Mouse (Mus musculus): ENCODE measurements around the gene Top3b.
A peak's percentile ranks its signal among the peaks of the same experiment; 100 is the strongest.
"Not testable (repeated sequence)": the region's sequence is repeated elsewhere in the genome, so short reads cannot be mapped to it uniquely, and the experiment has no call there.

Gene Top3b

DNA sequence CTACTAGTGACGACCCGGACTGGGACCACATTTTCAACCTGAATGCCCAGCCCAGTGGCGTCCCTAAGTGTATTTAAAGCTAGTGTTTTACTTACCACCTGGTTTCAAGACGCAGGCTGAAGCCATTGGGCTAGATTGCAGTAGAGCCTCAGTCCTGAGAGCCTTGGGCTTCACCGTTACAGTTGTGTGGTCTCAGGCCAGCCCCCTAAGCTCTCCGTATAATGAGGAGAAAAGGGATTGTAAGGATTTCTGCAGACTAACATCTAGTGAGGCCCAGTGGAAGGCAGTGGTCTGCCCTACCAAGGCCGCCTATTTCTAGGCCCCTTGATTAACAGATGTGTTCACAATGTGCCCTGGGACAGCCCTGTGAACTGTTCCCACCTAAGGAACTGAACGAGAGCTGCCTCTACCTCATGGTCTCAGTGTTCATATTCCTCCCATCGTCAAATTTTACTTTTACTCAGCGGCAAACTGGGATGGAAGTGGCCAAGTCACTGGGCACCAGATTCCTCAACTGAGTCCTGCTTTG lies 26.6 kb downstream of the Top3b start:
- no peak for DNase-seq (ENCODE audit: low read depth)

DNA sequence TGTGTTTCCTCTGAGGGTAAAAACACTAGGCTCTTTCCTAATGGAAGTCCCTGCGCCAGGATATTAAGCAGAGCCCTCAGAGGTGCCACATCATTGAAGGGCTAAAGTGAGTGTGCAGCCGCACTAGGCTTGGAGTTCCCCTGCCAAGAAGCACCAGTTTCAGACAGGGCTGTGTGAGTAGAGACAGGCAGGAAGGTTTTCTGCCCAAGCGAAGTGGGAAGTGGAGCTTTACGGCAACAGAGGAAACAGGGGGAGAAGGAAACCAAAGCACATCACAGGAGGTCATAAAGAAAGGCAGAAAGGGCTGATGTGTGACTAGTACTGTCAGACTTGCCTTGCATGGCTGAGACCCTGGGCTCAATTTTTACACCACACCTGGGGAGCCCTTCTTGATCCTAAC lies 31.8 kb downstream of the Top3b start:
- DNase-seq (ENCODE audit: low read depth), result no peak

DNA sequence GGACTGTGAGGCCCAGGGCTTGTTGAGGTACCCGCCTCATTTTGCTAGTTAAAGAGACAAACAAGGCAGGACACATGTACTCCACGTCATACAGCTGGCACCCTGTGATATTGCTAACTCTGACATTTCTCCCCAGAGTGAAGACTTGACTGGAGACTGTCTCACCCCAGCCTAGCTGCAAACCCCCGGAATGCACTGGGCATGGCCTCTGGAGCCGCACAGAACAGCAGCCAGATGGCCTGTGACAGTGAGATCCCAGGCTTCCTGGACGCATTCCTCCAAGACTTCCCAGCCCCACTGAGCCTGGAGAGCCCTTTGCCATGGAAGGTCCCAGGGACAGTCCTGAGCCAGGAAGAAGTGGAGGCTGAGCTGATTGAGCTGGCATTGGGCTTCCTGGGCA lies 32.7 kb downstream of the Top3b start:
- DNase-seq (ENCODE audit: low read depth), result no peak

DNA sequence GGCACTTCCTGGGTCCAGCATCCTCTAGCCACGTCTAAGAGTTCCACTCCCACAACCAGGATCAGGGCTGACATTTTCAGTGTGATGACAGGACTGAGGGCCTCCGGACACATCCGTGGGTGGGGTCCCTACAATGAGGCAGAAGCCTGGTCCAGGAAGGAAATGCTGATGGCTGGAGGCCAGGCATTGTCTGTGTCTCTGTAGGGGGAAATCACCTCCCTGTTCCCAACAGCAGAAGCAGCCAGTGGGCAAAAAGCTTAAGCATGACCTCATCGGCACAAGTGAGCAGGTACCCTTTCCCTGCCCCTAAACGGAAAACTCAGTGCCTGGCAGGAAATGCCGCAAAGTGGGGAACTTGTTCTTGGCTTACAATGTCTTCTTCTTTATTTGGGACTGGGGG lies 37.3 kb downstream of the Top3b start:
- DNase-seq (ENCODE audit: low read depth), result no peak

DNA sequence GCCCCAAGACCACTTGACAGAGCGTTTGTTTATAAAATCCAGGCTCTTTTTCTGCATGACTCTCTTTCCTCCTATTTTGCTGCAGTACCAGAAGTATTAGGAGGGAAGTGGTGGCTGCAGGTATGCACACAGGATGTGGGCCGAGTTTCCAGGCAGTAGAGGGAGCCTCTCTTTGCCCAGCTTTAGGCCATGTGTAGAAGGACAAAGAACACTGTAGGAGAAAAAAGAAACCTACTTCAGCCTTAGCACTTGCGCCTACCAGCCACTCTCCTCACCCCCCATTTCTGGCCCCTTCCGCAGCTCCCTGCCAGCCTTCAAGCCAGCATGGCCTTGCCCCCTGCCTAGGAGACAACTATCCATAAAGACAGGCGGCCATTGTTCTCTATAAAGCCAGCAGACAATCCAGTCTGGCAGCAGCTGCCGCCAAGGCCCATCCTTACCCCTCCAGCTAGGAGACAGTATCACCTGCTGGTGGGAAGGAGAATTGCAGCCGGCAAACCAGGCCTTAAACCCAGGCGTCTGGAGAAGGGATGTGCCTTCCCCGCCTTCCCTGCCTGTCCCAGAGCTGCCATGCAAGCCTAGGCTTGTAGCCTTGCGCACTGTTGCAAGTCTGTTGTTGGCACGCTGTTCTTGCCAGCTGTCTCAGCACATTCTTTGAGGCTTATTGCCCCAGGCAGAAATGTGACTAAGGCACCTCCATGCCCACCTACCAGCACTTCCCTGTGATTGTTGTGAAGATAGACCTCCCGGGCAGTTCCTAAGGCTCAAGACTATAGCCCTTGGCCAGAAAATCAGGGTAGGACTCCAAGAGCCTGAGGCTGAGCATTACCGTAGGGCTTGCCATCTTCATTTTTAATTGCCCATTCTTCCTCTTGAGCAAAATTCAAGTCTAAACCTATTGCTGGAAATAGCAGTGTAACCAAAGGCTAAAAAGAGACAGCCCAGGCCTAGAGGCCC lies 41.4 kb downstream of the Top3b start:
- DNase-seq (ENCODE audit: low read depth), result peak; percentile 53

DNA sequence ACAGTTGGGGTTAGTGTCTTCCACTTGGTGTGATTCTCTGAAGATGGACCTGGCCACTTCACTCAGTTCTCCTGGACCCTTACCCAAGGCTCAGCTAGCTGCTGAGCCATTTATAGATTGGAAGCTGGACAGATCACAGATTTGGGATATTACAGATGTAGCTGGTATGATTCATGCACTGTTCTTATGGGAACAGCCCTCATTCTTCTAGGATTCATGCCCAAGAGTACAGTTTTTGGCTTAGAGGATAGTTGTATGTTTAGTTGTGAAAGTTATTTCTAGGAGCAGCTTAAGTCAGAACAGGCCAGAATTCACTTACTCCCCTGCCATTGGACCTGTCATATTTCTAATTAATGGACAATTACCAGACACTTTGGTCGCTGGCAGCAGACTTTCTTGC lies 42.9 kb downstream of the Top3b start:
- no peak for DNase-seq (ENCODE audit: low read depth)

DNA sequence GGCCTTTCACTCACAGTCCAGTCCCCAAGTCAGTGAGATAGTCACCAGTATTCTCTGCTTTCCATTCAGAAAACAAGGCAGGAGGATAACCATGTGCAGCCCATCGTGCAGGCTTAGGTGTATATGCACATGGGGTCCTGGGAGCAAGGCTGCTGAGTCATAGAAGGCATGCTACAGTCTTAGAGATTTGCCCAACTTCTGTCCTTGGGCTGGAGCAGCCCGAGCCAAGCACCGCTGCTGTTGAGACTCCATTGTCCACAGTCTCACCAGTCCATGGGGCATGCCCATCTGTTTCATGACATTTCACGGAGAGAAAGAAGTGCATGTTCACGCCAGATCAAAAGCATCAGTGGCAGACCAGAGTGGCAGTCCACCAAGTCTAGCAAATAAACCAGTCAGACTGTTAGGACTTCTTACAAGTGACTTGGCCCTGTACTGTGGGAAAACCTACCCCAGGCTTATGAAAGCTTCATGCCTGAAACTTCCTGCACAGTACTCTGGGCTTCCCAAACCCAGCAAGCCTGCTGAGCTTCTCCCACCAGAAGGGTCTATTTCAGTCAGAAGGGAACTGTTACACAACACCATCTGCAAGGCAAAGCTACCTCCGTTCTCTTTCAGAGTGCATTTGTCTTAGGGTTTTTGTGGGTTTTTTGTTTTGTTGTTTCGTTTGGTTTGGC lies 48.0 kb downstream of the Top3b start:
- no peak for DNase-seq (ENCODE audit: low read depth)

DNA sequence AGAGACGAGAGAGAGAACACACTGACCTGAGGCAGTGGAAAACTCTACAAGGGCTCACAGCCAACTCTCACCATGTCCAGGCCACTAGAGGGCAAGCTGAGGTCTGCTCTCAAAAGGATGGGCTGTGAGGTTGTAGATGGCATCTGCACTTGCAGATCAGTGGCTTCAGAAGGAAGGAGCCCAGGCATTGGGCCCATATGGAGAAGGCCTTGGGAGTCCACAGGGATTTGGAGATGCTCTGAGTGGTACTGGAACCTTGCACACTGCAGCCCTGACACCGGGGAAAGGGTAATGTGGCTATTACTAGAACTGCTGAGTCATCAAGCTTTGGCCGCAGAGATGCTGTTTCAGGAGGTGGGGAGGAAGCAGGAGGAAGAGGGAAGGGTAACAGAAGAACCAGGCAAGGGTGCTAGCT lies 50.5 kb downstream of the Top3b start:
- no peak for DNase-seq (ENCODE audit: low read depth)

DNA sequence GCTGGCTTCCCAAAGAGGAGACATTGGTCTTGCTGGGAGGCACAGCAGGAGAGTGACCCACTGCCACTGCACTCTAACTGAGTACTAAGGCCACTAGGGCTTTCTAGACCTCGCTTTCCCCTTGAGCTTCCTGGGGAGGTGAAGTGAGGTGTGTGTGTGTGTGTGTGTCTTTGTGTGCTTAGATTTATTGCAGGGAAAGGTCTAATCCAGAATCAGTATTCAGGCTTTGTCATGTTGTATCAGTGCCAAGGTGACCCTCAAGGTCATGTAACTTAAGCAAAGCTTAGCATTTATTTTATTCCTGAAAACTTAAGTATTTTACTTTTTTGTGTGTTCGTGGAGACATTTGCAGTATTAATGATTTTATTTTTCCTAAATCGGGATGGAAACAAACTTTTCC lies 53.9 kb downstream of the Top3b start:
- DNase-seq (ENCODE audit: low read depth), result no peak

DNA sequence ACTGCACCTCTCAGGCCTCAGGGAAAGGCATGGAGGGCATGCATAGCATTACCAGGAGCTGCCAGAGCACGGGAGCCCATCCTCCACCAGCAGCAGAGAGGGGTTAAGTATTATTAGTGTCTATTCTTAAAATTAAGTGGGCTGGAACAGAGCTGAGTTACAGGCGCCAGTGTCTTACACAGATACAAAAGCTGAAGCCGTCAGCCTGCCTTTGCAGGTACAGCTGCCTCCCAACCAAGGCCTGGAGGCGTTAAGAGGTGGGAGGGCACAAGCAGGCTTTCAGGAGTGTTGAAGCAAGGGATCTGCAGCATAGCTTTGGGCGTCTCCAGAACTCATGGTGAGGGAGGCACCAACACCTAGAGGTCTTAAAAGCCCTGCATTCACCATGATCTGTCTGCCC lies 56.0 kb downstream of the Top3b start:
- DNase-seq (ENCODE audit: low read depth), result no peak

DNA sequence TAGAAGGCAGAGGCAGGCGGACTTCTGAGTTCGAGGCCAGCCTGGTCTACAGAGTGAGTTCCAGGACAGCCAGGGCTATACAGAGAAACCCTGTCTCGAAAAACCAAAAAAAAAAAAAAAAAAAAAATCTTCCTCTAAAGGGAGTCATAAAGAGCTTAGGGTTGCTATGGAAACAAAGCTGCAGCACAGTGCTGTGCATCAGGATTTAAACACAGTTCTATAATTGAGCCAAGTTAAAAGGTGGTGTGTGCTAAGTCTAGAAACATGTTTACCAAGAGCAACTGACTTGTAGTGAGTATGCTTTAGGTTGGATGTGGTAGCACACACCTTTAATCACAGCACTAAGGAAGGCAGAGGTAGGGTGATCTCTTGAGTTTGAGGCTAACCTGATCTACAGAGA lies 58.4 kb downstream of the Top3b start:
- DNase-seq (ENCODE audit: low read depth), result not testable (repeated sequence)

DNA sequence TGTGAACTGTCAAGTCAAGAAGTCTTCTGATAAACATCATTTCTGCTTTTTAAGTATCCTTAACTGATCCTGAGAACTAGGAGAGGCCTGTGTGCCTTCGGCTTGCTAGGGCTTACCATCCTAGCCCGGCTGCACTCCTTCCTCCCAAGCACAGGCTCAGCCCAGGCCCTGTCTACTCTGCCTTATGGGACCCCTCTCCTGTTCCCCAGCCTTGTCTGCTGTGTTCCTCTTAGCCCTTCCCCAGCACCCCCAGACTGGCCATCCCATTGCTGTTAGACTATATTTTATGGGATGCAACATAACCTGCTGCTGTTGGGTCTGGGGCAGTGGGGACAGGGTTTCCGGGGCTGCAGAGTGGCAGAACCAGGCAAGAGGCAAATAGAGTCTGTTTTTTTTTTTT lies 59.8 kb downstream of the Top3b start:
- no peak for DNase-seq (ENCODE audit: low read depth)

DNA sequence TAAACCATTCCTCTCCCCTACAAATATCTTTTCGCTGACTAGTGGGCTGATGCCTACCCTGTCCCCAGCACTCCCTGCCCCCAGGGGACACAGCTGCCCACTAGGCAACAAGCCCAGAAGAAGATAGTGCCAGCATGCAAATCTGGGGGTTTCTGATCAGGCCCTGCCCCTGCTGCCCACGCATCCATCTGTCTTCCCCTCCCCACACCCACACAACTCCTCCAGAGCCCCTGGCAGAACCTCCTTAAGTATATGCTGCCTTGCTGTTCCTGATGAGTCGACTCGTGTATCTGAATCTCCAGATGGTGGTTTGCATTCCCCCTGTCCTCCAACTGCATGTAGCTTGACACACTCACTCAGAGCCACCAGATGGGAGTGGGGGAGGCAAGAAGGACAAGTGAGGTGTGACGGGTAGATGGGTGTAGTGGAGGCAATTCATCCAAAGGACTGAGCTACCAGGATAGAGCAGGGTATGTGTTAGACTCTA lies 60.3 kb downstream of the Top3b start:
- peak; percentile 8 for DNase-seq (ENCODE audit: low read depth)

DNA sequence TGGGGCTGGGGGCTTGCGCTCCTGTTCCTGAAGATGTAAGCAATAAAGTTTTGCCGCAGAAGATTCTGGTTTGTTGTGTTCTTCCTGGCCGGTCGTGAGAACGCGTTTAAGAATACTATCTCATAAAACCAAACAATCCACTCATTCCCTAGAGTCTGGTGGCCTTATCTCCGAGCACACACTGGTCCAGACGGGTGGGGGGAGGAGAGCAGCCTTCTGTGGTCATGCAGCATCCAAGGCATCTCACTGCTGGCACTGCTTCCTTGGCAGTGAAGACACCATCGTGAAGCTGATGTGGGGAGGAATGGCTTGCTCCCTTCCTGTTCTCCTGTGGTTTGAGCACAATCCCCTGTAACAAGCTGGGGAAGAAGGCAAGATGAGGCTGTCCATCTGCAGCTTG lies 69.0 kb downstream of the Top3b start:
- no peak for DNase-seq (ENCODE audit: low read depth)

DNA sequence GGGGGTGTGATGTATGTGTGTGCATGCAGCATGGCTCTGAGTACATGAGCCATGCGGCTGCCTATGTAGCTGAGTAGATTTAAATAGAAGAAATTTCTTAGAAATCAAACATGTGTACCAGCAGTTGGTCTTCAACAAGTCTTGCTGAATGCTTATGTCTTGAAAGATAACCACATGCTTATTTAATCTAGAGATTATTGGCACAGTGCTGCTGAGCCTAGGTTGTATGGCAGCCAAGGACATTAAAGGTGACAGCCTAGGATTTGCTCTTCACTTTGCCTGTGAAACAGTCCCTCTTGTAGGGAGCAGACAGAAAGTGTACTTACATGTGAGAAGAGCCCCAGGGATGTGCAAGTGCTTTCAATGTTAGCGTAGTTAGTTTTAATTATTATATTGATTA lies 70.5 kb downstream of the Top3b start:
- DNase-seq (ENCODE audit: low read depth), result no peak
